Mouse (Mus musculus) embryonic facial prominence, embryonic 10.5 days (tissue): ENCODE measurements around the gene Hoxd3. TPM values are rescaled to one million over a fixed set of nuclear protein-coding genes. Genes with fewer than 3 reads are reported as not detected.

Experiments
- DNase-seq: peaks from one replicate; pipeline ENCODE4 v3.0.0-alpha.2; 2017; ENCODE audit warnings: low spot score
- H3K27ac ChIP-seq: fragments of 300-500 bp; sonication (generic); replicated peaks from 2 replicates; pipeline ENCODE4 v1.5.1; 2016; ENCODE audit warnings: mild to moderate bottlenecking
- H3K27me3 ChIP-seq: fragments of 300-500 bp; sonication (generic); replicated peaks from 2 replicates; pipeline ENCODE4 v1.6.1; 2016; ENCODE audit warnings: low read depth, mild to moderate bottlenecking; ENCODE audit not compliant: poor library complexity, severe bottlenecking
- H3K36me3 ChIP-seq: fragments of 300-500 bp; sonication (generic); replicated peaks from 2 replicates; pipeline ENCODE4 v1.6.1; 2016; ENCODE audit warnings: mild to moderate bottlenecking, moderate library complexity
- H3K4me1 ChIP-seq: fragments of 300-500 bp; sonication (generic); 2 replicates; pipeline ENCODE4 v1.6.1; 2016
- H3K4me3 ChIP-seq: fragments of 300-500 bp; sonication (generic); 2 replicates; pipeline ENCODE4 v1.5.1; 2016; ENCODE audit warnings: mild to moderate bottlenecking, moderate library complexity
- H3K9me3 ChIP-seq: fragments of 300-500 bp; sonication (generic); 2 replicates; pipeline ENCODE4 v1.6.1; 2016; ENCODE audit warnings: mild to moderate bottlenecking
- WGBS: fragments of 180-500 bp; shearing (Covaris S2); methylation state at CpG from one replicate; pipeline ENCODE4 v1.1.7; 2016; 5-methylcytosine and 5-hydroxymethylcytosine counted together
- polyA plus RNA-seq: library from polyadenylated mRNA; unstranded; fragments of >200 nt; fragmentation: Nextera tagmentation; extraction: Ambion mirVana; gene quantifications from 2 replicates; pipeline ENCODE4 v1.2.1, GENCODE M21; 2016

Gene Hoxd3
- polyA plus RNA-seq, 1 experiment from 2014 or later: 1.7 TPM

- H3K27ac ChIP-seq: no peak overlapping the region
- WGBS: under 1% methylated on average over 78 of the region's 78 CpGs
- H3K4me3 ChIP-seq: peak overlapping the region; percentile 39
- no peaks in the 10 kb centered on the region for H3K36me3 ChIP-seq
- DNase-seq: peak; percentile 68
- H3K4me1 ChIP-seq: peaks cover 17% of the 10 kb centered on the region
- peaks cover 100% of the 10 kb centered on the region for H3K27me3 ChIP-seq
- no peaks in the 10 kb centered on the region for H3K9me3 ChIP-seq
These were observed 29.9 kb upstream of the Hoxd3 start for GRCm38 (mm10) chr2:74681594-74682531.

- DNase-seq: no peak
- Histone ChIP-seq H3K4me3 (peak overlapping the region; percentile 39), H3K36me3 (no peaks in the 10 kb centered on the region)
These were observed 28.9 kb upstream of the Hoxd3 start for GRCm38 (mm10) chr2:74682796-74683195.

GRCm38 (mm10) chr2:74683471-74683951, 28.2 kb upstream of the Hoxd3 start:
- Histone ChIP-seq H3K27me3 (peaks cover 100% of the 10 kb centered on the region), H3K4me1 (peaks cover 17% of the 10 kb centered on the region), H3K36me3 (no peaks in the 10 kb centered on the region), H3K4me3 (no peak overlapping the region), H3K9me3 (no peaks in the 10 kb centered on the region), H3K27ac (no peak overlapping the region)
- WGBS: under 1% methylated on average over 18 of the region's 18 CpGs
- DNase-seq: peak; percentile 59

More at GRCm38 (mm10) chr2:74682796-74683195, 28.9 kb upstream of the Hoxd3 start:
- H3K9me3 ChIP-seq: no peaks in the 10 kb centered on the region
- H3K4me1 ChIP-seq: peaks cover 17% of the 10 kb centered on the region
- no peak overlapping the region for H3K27ac ChIP-seq
- H3K27me3 ChIP-seq: peaks cover 100% of the 10 kb centered on the region
- WGBS: under 1% methylated on average over 51 of the region's 51 CpGs

- no peak overlapping the region for H3K27ac ChIP-seq
- DNase-seq: peak; percentile 43
- H3K27me3 ChIP-seq: peaks cover 100% of the 10 kb centered on the region
- H3K4me1 ChIP-seq: peaks cover 17% of the 10 kb centered on the region
- H3K36me3 ChIP-seq: no peaks in the 10 kb centered on the region
- no peaks in the 10 kb centered on the region for H3K9me3 ChIP-seq
- no peak overlapping the region for H3K4me3 ChIP-seq
- 2% methylated on average over 12 of the region's 12 CpGs for WGBS
These were observed 27.6 kb upstream of the Hoxd3 start for GRCm38 (mm10) chr2:74684106-74684505.

- DNase-seq: peak; percentile 14
- H3K9me3 ChIP-seq: no peaks in the 10 kb centered on the region
- H3K4me1 ChIP-seq: peaks cover 17% of the 10 kb centered on the region
- no peaks in the 10 kb centered on the region for H3K36me3 ChIP-seq
- no peak overlapping the region for H3K27ac ChIP-seq
- peaks cover 100% of the 10 kb centered on the region for H3K27me3 ChIP-seq
- 8% methylated on average over 4 of the region's 4 CpGs for WGBS
- H3K4me3 ChIP-seq: no peak overlapping the region
These were observed 26.6 kb upstream of the Hoxd3 start for GRCm38 (mm10) chr2:74685059-74685603.

GRCm38 (mm10) chr2:74686301-74686987, 25.3 kb upstream of the Hoxd3 start:
- 4% methylated on average over 17 of the region's 17 CpGs for WGBS

GRCm38 (mm10) chr2:74686988-74687697, 24.6 kb upstream of the Hoxd3 start:
- Histone ChIP-seq H3K4me1 (peaks cover 17% of the 10 kb centered on the region), H3K27ac (no peak overlapping the region), H3K4me3 (no peak overlapping the region), H3K36me3 (no peaks in the 10 kb centered on the region), H3K27me3 (peaks cover 100% of the 10 kb centered on the region), H3K9me3 (no peaks in the 10 kb centered on the region)
- peak; percentile 54 for DNase-seq
- under 1% methylated on average over 27 of the region's 27 CpGs for WGBS

More at GRCm38 (mm10) chr2:74686301-74686987, 25.3 kb upstream of the Hoxd3 start:
- H3K36me3 ChIP-seq: no peaks in the 10 kb centered on the region
- peak; percentile 80 for DNase-seq
- no peak overlapping the region for H3K4me3 ChIP-seq
- peaks cover 20% of the 10 kb centered on the region for H3K4me1 ChIP-seq
- peaks cover 100% of the 10 kb centered on the region for H3K27me3 ChIP-seq
- H3K27ac ChIP-seq: no peak overlapping the region
- H3K9me3 ChIP-seq: no peaks in the 10 kb centered on the region

- H3K36me3 ChIP-seq: no peaks in the 10 kb centered on the region
- no peaks in the 10 kb centered on the region for H3K9me3 ChIP-seq
- WGBS: under 1% methylated on average over 31 of the region's 31 CpGs
- peaks cover 9% of the 10 kb centered on the region for H3K4me1 ChIP-seq
- DNase-seq: peak; percentile 62
- H3K4me3 ChIP-seq: no peak overlapping the region
- no peak overlapping the region for H3K27ac ChIP-seq
- peaks cover 100% of the 10 kb centered on the region for H3K27me3 ChIP-seq
These were observed 23.8 kb upstream of the Hoxd3 start for GRCm38 (mm10) chr2:74687698-74688555.

GRCm38 (mm10) chr2:74688795-74689573, 22.7 kb upstream of the Hoxd3 start:
- H3K36me3 ChIP-seq: no peaks in the 10 kb centered on the region
- no peaks in the 10 kb centered on the region for H3K9me3 ChIP-seq
- H3K4me3 ChIP-seq: no peak overlapping the region
- peaks cover 100% of the 10 kb centered on the region for H3K27me3 ChIP-seq
- peak; percentile 52 for DNase-seq
- peaks cover 7% of the 10 kb centered on the region for H3K4me1 ChIP-seq
- WGBS: 4% methylated on average over 12 of the region's 12 CpGs
- no peak overlapping the region for H3K27ac ChIP-seq

GRCm38 (mm10) chr2:74689574-74690337, 22.0 kb upstream of the Hoxd3 start:
- Histone ChIP-seq H3K27ac (no peak overlapping the region), H3K4me3 (no peak overlapping the region), H3K4me1 (peaks cover 7% of the 10 kb centered on the region), H3K36me3 (no peaks in the 10 kb centered on the region), H3K9me3 (no peaks in the 10 kb centered on the region), H3K27me3 (peaks cover 100% of the 10 kb centered on the region)
- DNase-seq: peak; percentile 69
- WGBS: under 1% methylated on average over 24 of the region's 24 CpGs
